Mouse (Mus musculus) E14TG2a.4 (cell line): ENCODE measurements at regions not wholly inside any gene's neighbourhood (a gene's known extent, or its start where the extent isn't known, plus 50 kb on each side); places are given as distances from the start of the nearest gene placed in this dataset.

ENCODE experiments used
- CTCF ChIP-seq: conservative IDR thresholded peaks from 2 replicates; pipeline ENCODE4 v1.5.1; 2014; ENCODE audit warnings: low read length
- NANOG ChIP-seq: IDR thresholded peaks from 2 replicates; pipeline ENCODE4 v1.6.1; 2014; ENCODE audit warnings: borderline replicate concordance, low read length, mixed read lengths
- POU5F1 ChIP-seq: IDR thresholded peaks from 2 replicates; pipeline ENCODE4 v1.6.1; 2014; ENCODE audit warnings: low read length, borderline replicate concordance

- TF ChIP-seq CTCF (no peak), NANOG (no peak), POU5F1 (no peak)
Observed at GRCm38 (mm10) chr1:137814556-137814955, 361.0 kb downstream of the Ptprc start.
